Mouse (Mus musculus): Measurements from ENCODE around the gene Wdr86.
A peak's percentile ranks its signal among the peaks of the same experiment; 100 is the strongest.
"Not testable (repeated sequence)": the region's sequence is repeated elsewhere in the genome, so short reads cannot be mapped to it uniquely, and the experiment has no call there.

Gene Wdr86

DNA sequence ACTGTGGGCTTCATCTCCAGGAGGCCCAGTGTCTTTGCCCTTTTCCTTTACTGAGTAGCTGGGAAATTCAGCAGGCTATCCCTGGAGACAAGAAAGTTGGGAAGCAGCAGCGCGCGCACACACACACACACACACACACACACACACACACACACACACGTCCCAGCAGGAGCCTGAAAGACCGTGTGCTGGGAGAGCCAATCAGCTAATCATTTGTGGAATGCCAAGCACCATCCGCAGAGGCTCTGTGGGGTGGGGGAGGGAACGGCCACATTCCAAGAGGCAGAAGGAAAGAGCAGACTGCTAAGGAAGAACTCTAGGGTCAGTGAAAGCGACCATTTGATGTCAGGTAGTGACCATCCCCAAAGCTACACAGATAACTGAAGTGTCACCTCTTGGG is 2.6 kb upstream of the Wdr86 start:
- ATAC-seq (ENCODE audit: low TSS enrichment), result no peak

DNA sequence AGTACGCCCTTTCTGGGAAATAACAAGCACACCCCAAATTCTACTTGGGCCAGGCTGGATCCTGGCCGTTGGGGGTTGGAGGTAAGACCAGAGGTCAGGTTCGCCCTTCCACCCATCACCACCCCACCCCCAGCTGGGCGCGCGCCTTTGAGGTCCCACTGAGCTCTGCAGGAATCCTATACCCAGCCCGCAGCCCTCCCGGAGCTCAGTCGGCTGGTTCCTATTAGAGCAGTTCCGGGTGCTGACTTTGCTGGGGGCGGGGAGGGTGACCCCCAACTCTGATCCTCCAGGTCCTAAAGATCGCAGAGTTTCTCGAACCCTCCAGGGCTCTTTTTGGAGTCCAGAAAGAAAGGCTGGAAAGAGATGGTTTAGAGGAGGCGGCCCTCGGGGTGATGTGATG is 459 bp upstream of the Wdr86 start:
- no peak for ATAC-seq (ENCODE audit: low TSS enrichment)

DNA sequence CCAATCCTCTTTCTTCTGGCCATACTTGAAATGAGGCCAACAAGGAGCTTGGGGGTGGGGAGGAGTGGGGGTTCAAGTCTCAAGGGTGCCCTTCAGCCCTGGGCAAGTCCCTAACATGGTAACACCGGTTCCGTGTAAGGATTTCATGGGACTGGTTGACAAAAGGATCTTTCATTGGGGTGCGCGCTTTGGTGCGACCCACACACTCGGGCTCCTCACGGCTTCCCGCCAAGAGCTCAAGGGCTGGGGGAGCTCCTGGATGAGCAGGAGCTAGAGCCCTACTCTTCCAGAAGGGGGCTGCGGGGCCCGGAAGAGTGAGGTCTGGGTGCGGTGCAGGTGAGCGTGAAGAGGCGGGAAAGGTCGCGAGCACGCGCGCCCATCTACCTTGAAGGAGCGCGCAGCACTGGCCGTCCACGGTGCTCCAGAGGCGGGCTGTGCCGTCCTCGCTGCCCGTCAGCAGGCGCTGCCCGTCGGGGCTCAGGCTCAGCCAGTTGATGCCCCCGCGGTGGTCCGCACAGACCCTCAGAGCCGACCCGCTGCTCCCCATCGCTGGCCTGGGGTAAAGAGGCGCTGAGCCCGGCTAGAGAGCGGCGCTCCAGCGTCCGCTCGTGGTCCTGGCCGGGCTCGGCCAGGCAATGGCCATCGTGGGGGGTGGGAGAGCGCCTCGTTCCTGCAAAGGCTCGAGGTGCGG is 585 bp downstream of the Wdr86 start:
- no peak for ATAC-seq (ENCODE audit: low TSS enrichment)

DNA sequence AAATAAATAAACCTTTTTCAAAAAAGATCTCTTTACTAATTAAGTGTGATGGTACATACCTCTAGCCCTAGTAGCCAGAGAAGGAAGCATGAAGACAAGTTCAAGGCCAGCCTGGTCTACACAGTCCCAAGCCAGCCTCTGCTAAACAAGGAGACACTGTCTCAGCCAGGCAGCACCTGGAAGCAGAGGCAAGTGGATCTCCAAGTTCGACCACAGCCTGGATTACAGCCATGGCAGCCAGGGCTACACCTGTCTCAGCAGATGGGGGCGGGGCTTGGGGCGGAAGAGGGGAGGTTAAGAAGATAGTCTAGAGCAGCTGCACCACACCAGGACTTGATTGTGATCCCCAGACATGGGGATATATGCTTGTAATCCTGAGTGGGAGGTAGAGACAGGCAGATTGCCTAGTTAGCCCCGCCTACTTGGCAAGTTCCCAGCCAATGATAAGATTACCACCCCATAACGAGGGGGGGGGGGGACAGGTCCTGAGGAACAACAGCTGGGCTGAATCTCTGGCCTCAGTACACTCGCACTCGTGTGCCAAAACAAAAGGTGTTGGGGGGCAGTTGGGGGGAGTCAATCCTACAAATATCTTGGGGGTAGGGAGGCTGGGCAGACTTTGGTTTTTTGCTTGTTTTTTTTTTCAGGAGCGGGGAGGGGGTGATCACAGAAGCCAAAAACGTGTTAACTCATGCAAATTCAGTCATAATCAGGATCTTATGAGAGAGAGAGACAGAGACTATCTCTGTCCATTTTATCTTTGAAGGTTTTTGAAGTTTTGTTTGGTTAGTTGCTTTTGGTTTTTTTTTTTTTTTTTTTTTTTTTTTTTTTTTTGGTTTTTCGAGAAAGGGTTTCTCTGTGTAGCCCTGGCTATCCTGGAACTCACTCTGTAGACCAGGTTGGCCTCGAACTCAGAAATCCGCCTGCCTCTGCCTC is 3.4 kb downstream of the Wdr86 start:
- ATAC-seq (ENCODE audit: low TSS enrichment), result no peak

DNA sequence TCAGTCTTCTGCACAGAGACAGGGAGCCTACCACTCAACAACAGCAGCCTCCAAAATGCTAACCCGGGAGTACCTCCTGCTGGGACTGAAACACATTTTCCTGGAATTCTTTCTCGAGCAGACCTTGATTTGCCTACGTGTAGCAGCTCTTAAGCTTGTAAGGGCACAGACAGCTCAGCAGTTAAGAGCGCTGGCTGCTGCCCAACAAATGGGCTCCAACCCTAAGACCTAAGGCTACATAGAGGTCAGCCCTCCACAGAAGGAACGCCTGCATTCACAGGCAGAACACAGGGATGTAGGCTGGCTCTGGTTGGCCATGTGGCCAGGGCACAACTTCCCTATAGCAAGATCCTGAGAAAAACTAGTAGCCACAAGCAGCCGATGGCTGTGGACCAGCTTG is 4.6 kb downstream of the Wdr86 start:
- ATAC-seq (ENCODE audit: low TSS enrichment), result no peak

DNA sequence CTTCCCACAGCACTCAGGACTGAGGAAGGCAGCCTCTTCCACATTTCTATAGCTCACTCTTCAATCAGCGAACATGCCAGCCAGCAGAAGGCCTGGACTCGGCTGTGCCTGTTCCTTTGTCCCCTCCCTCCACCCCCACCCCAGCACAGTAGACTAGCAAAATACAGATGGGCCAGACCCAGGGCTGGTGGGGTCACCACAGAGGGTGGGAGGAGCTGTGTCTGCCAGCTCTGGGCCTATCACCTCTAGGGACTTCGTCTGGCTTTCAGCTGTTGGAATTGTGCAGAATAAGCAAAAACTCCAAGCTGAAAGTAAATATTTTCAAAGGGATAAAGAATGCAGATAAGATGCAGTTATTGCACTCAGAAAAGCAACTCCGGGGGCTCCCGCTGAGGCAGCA is 5.7 kb downstream of the Wdr86 start:
- ATAC-seq (ENCODE audit: low TSS enrichment), result no peak

DNA sequence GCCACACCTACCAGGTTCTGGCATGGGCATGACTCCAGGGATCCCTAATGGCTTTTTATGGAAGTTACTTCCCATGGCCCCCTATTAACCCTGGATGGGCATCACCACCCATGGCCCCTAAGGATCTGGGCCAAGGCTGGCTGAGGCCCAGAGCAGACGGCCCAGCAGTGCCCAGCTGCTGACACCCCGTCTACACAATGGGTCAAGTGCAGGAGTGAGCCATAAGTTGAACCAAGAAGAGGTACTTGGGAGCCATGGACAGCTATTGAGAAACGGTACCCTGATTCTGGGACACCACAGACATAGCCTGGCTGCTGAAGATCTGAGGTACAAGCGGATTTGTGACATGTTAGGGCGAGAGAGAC is 6.3 kb downstream of the Wdr86 start:
- ATAC-seq (ENCODE audit: low TSS enrichment), result no peak

DNA sequence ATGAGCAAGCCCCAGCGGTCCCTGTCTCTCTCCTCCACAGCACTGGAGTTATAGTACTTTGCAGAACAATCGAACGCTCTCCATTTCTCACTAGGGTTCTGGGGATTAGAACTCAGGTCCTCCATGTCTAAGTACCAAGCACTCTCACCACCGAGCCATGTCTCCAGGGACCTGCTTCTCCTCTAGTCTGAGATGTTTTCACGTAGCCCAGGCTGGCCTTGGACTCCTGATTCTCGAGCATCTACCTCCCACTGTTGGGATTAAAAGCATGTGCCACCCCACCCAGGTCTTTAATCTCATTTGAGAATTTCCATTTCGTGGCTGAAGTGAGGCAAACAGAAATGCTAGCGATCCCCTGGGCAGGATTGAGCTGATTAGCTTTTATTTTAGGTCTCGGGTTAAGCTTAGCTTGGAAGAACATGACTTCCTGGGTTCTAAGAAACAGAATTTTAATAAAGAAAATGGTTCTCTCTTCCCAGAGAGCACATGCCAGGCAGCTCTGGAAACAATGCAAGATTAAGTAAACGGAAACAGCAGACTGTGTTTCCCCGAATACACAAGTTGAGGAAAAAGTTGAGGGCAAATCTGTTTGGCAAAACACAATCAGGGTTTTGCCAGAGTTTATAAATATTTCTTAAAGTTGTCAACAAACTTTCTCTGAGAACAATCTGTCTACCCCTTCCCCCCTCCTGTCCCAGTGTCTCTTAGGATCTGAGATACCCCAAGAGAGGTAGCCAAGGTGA is 6.8 kb downstream of the Wdr86 start:
- no peak for ATAC-seq (ENCODE audit: low TSS enrichment)

DNA sequence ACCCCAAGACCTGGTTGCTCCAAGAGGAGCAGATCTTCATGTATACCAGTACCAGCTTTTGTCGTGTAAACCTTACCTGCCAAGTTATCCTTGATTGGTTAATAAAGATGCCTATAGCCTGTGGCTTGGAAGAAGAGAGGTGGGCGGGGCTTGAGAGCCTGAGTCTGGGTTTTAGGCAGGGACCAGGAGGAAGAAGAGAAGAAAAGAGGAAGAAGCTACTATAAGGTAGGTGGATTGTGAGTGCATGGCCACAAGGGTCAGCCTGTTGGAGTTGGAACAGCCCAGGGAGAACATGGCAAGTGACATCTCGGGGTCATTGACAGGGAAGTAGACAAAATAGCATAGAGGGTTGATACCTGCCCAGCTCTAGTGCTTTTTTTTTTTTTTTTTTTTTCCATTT is 10.7 kb downstream of the Wdr86 start:
- no peak for ATAC-seq (ENCODE audit: low TSS enrichment)

DNA sequence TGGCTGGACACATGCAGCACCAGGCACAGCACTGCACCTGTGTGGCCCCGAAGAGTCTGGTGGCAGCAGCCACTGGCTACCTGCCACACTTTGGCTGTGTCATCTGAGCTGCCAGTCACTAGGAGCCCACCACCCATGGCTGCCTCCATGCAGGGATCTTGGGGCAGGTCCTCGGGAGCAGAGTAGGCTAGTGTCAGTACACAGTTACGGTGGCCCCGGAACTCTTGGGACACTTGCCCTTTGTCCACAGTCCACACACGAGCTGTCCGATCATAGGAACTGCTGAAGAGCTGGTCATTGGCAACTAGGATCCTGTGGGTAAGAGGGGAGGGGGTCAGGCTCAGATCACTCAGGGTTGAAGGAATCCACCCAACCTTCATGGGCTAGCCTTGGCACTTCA is 12.5 kb downstream of the Wdr86 start:
- no peak for ATAC-seq (ENCODE audit: low TSS enrichment)

DNA sequence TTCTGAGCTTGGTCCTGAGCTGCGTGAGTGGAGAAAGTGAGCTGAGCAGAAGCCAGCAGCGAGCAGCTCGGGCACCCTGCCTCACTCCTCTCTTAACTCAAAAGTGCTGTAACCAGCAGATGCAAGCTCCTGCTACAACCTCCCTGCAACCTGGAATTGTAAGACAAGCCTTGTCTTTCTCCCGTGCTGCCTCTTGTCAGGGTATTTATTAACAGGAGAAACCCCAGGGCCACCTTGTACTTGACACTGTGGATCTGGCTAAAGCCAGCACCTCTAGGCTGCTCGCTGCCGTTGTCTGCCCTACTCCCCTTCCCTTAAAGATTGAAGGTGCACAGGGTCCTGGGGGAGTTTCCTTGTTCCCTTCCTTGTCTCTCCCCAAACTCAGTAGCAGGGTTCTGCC is 16.5 kb downstream of the Wdr86 start:
- no peak for ATAC-seq (ENCODE audit: low TSS enrichment)

DNA sequence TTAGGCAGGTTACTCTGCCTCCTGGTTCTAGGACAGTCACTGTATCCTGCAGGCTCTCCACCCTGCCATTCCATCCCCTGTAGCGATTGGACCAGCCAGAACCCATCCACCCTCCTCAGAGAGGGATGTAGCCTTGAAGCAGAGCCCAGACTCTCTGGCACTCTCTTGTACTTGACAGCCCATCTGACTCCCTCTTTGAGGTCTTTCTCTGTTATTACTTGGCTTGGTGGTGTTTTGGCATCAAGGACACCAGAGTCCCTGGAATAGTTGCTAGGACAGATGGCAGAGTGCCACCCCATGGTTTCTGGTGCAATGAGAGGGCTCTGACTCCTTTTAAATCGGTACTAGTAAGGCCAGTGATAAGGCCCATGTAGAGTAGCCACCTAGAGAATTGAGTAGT is 17.3 kb downstream of the Wdr86 start:
- ATAC-seq (ENCODE audit: low TSS enrichment), result peak; percentile 51; the same call in 1 of the 2 replicates

DNA sequence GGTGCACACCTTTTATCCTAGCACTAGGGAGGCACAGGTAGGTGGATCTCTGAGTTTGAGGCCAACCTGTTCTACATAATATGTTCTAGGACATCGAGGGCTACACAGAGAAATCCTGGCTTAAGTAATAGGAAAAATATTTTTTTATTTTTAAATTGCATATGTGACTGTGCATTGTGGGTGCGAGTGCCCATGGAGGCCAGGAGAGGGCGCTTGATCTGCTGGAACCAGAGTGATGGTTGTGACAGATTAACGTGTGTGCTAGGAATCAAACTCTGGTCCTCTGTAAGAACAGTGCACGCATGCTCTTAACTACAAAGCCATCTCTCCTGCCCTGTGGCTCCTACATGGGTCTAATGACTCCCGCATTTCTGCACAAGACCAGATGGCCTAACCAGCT is 18.9 kb downstream of the Wdr86 start:
- ATAC-seq (ENCODE audit: low TSS enrichment), result no peak

DNA sequence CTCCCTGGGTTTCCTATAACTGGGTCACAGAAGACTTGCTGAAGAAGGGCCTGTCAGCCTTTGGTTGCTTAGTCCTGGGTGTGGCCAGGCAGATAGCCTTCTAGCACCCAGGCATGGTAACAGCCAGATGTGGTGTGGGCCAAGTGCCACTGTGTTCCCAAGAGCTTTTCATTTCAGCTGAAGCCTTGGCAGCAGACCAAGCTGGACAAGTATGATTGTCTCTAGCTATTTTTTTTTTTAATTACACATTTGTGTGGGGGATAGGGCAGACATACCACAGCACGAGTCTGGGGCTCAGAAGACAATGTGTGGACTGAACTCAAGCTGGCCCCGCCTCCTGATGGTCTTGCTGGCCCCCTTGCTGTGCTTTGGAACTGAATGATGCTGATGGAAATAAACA is 20.6 kb downstream of the Wdr86 start:
- no peak for ATAC-seq (ENCODE audit: low TSS enrichment)

DNA sequence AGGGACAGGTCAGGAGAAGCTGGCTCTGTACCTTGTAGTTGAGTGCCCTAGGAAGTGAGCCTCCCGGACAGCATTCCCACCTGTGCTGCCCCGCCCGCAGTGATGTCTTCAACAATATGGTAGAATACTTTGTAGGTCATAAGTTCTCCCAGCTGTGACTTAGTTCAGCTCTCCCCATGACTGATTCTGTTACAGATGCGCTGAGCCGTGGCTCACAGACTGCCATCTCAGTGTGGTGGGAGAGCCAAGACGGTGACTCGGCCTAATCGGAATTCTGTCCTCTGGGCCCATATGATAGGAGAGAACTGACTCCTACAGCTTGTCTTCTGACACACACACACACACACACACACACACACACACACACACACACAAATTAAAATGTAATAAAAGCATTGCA is 25.9 kb downstream of the Wdr86 start:
- ATAC-seq (ENCODE audit: low TSS enrichment), result no peak

DNA sequence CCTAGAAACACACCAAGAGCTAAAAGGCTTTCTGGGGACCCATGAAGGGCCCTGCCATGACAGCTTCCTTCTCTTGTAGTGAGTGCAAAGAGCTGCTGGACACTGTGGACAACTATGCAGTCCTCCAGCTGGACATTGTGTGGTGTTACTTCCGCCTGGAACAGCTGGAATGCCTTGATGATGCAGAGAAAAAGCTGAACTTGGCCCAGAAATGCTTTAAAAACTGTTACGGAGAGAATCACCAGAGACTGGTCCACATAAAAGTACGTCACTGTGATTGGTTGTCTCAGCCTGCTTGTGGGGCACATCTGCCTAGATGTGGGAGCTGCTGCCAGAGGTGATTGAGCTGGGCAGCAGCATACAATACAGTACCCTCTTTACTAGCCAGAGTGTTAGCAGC is 29.3 kb downstream of the Wdr86 start:
- ATAC-seq (ENCODE audit: low TSS enrichment), result no peak

DNA sequence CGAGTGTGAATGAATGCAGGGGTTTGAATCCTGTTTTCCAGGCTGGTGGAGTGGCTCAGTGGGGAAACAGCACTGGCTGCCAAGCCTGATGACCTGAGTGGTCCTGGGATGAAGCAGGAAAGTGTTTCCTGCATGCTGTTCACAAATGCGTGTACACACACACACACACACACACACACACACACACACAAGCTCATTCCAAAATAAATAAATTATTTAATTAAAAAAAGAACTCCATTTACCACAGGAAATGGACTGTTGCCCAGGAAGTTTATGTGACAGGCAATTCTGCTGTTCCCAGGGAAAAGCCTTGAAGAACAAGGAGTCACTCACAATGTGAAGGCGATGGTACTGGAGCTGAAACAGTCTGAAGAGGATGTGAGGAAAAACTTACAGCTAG is 33.8 kb downstream of the Wdr86 start:
- no peak for ATAC-seq (ENCODE audit: low TSS enrichment)

DNA sequence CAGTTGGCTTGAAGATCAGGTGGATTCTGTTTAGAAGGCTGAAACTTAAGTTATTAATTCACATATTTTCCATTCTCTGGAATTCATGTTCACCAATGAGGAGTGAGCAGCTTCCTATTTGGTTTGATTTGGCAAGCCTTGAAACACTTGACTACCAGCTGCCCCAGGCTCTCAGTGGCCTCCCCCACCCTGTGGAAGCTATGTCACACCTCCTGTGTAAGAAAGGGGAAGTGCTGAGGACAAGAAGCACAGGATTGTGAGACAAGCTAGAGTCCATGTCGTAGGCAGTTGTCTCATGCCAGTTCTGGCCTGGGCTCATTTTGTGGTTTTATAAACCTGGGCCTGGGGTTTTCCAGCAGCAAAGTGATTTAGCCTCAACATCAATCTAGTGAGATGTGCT is 42.8 kb downstream of the Wdr86 start:
- ATAC-seq (ENCODE audit: low TSS enrichment), result no peak

DNA sequence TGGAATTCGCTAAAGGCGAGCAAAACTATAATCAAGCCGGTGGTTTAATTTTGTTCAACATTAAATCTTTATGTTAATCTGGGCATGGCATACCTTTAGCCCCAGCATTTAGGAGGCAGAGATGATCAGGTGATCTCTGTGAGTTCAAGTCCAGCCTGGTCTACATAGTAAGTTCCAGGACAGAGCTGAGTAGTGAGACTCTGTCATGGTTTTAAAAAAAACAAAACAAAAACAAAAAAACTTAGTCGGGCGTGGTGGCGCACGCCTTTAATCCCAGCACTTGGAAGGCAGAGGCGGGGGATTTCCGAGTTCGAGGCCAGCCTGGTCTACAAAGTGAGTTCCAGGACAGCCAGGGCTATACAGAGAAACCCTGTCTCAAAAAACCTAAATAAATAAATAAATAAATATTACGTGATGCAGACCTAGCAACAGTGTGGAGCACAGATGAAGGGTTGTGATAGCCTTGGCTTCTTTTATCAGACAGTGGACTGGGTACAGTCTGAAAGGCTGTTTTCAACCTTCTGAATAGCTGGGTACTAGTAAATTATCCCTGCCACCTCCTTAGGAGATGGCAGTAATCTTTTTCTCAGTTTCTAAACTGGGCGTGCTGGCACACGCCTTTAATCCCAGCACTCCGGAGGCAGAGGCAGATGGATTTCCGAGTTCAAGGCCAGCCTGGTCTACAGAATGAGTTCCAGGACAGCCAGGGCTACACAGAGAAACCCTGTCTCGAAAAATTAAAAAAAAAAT is 43.7 kb downstream of the Wdr86 start:
- not testable (repeated sequence) for ATAC-seq (ENCODE audit: low TSS enrichment)

DNA sequence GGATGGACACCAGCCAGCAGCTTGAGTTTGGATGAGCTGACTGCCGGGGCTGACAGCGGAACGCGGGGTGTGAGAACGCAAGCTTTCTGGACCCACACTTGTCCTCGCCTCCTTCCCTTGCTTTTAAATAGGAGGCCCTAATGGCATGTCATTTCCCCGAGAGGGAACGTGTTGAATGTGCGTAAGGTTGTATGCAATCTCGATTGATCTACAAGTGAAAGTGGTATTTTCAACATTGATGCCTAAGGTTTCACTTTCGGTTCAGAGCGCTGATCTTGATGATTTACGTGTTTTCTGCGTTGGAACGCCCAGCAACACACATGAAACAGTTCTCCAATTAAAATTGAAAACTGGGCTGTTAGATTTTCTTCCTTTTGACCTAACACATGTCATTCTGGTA is 44.4 kb downstream of the Wdr86 start:
- peak; percentile 13; the same call in 1 of the 2 replicates for ATAC-seq (ENCODE audit: low TSS enrichment)

DNA sequence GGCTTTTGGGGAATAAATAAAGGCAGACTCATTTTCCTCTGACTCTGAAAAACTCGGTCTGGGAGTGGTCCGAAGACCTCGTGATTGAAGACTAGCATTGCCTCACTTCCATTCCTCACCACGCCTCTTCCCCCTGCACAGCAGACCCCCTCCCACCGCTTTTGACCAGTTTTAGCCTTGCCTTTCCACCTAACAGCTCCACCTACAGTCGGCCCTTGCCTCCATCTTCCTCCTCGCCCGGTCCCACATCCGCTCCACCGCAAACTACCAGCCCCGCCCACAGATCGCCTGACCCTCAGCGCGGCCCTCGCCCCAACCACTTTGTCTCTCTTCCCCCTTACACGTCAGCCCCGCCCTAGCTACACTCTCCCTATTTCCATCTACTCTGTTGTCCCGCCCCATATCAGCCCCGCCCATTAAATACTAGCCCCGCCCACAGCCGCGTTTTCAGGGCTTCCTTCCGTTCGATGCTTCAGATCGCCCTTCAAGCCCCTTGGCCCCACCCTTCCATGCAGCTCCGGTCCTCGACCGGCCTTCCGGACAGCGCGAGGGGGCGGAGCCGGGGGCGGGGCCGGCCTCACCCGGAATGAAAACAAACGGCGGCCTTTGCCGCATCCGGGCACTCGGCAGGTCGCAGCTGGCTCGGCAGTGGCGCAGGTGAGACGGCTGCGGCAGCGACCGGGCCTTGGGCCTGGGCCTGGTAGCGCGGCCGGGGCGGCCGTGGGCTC is 45.0 kb downstream of the Wdr86 start, which contains the start of gene Nub1:
Gene Nub1 (plus strand): TSS at position 167 of the 728 bp plus-strand sequence.
- ATAC-seq (ENCODE audit: low TSS enrichment), result peak; percentile 89
